Mouse (Mus musculus): ENCODE data around the gene Nat9.

Nat9 gene

DNA sequence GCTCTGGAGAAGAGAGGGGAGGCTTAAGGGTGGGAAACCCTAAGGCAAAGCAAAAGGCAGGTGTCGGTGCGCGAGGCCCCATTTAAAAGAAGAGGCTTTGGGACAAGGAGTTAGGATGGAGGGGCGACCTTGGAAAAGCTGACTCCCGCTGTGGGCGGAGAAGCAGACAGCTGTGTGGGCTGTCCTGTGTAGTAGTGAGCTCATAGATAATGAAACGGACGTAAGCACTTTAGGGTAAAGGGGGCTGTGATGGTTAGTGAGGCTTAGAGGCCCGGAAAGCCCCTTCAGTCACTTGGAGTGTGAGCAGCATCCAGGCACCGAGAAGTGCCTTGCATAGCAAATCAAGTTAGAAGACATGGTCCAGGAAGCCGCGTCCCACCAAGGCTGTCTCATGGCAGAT is at the start of gene Nat9:
Nat9 (minus strand) TSS at position 167 of the 400 bp plus-strand sequence.
- in situ Hi-C loops (cut with MboI; ENCODE audit: low pct_unique_long_range_greater_than_20kb in 1 of 2, low sequenced_read_pairs in 2 of 2, unreplicated experiment in 1 of 2): no loop called here

DNA sequence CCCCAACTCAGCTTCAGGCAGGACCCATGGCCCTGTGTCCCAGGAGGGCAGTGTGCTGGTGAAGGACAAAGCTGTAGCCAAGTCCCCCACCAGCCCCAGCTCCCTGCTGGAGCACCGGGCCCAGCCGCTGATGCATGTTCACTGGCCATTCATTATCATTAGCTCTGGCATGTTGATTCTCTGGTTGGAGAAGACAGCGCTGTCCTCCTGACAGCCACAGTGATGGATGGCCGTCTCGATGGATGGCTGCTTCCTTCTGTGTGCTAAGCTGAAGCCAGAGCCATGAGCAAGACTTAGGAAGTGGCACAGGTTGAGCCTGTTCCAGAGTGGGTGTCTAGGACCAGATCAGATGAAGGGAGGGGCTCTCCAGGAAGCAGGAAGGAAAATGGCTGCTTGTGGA is 48.9 kb upstream of the Nat9 start:
- in situ Hi-C loops (cut with MboI; ENCODE audit: low pct_unique_long_range_greater_than_20kb in 1 of 2, low sequenced_read_pairs in 2 of 2, unreplicated experiment in 1 of 2): no loop called here

DNA sequence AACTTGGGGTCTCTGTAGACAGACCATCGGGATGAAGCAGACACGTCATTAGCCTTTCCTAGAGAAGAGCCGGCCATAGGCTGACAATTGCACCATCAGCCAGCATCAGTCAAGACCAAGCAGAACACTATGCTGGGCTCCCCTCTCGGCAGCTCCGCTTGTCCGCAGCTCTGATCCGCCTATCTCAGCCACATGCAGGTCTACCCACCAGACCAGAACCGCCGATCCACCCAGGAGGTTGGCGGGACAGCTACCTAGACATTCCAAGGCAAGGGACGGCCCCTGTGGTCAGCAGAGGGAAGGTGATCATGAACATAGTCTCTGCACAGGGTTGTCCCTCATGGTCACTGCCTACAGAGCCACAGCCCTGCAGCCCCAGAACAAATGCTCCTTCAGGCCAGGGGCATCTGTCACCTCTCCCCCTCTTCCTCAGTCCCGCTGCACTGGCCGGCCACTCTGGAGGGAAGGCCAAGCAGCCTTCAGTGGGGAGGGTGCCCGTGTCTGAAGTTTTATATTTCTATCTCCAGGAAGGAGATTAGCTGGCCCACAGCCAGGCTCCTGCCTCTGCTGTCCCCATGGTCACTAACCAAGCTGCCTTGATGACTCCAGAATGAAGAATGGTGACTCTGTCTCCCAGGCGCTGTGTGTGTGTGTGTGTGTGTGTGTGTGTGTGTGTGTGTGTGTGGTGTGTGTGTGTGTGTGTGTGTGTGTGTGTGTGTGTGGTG is 46.8 kb upstream of the Nat9 start:
- in situ Hi-C loops (cut with MboI; ENCODE audit: low pct_unique_long_range_greater_than_20kb in 1 of 2, low sequenced_read_pairs in 2 of 2, unreplicated experiment in 1 of 2): no loop called here

DNA sequence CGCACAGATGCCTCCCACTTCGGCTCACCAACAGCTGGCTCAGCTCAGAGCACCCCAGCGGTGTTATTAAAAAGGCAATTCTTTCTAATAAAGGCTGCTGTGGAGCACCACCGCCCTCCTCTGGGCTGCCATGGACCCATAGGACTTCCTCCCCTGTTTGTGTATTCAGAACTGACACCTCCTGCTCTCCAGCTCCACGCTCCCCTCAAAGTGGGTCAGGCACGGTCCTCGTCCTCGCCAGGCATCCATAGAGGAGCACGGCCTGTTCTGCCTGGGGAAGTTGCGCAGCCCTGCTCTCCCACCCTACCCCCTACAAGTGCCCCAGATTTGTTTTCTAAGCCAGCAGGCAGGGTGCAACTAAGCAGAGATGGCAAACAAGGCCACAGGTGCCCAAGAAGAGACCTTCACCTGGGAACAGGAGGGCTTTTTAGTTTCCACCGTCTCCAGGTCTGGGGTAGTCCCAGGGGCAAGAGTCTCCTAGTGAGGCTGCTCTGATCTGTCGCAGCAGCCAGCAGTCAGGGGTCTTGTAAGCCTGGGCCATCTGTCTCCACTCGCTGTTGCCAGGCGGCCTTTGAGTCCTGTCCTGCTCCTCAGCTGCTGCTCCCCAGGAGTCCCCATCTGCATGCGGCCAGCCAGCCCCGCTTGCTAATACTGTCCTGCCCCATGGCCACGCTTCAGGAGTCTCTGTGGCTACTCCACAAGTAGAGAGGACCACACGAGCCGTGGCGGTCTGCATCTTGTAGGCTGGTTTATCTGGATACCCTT is 46.0 kb upstream of the Nat9 start:
- in situ Hi-C loops (cut with MboI; ENCODE audit: low pct_unique_long_range_greater_than_20kb in 1 of 2, low sequenced_read_pairs in 2 of 2, unreplicated experiment in 1 of 2): no loop called here

DNA sequence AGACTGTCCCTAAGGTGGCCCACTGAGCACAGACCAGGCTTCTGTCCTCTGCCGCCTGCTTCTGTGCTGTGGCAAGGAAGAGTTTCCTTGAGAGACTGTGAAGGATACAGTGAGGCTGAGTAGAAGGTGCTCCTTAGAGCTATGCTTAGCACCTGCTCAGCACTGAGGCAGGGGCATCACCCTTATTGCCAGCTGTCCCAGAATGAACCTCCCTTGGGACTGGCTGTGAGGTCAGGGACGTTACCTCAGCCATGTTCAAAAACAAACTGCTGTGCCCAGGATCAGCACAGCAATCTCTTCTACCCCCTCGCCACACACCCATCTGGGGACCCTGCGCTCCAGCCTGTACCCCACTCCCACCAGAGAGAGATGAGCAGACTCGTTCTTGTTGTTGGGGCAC is 45.2 kb upstream of the Nat9 start:
- in situ Hi-C loops (cut with MboI; ENCODE audit: low pct_unique_long_range_greater_than_20kb in 1 of 2, low sequenced_read_pairs in 2 of 2, unreplicated experiment in 1 of 2): no loop called here

DNA sequence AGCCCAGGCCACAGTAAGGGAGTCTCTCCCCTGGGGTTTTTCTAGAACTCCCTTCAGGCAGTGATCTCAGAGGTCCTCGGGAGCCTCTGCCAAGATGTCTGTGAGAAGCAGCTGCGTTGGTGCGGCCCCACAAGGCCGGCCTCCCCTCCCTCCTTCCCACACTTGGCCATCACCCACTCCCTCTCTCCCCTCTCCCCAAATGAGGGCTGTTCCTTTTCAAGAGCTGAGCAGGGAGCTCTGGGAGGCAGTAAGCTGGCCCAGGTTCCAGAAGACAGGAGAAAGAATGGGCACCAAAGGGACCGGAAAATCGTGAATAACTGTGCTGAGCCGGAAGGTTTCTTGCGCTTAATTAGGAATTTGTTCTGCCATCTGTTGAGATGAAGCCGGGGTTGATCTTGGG is 44.3 kb upstream of the Nat9 start:
- in situ Hi-C loops (cut with MboI; ENCODE audit: low pct_unique_long_range_greater_than_20kb in 1 of 2, low sequenced_read_pairs in 2 of 2, unreplicated experiment in 1 of 2): no loop called here

DNA sequence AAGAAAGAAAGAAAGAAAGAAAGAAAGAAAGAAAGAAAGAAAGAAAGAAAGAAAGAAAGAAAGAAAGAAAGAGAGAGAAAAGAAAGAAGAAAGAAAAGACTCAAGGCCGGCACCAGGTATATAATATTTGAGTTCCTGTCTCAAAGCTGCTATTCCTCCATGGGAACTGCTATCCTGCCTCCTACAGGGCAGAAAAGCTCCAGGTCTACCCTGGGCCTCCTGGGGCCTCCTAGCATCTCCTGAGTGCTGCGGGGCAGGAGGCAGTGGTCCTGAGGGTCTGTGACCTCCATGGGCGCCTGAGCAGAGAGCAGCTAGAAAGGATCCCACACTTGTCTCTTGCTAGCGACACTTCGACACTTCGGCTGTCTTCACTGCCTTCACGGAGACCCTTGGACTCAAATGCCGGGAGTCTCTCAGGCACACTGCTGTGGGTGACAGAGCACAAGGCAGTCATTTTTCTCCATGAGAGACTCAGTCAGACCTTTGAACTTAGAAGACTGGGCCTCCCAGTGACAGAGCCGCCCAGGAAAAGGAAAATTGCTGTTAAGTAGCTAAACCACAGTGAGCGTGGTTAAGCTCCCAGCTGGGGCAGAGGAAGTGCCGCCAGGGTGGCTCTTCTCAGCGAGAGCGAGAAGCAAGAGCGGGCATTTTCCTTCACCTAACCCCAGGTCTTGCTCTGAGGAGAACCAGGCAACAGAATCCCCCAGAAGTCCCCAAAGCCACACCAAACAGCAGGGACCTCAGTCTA is 43.7 kb upstream of the Nat9 start:
- in situ Hi-C loops (cut with MboI; ENCODE audit: low pct_unique_long_range_greater_than_20kb in 1 of 2, low sequenced_read_pairs in 2 of 2, unreplicated experiment in 1 of 2): no loop called here

DNA sequence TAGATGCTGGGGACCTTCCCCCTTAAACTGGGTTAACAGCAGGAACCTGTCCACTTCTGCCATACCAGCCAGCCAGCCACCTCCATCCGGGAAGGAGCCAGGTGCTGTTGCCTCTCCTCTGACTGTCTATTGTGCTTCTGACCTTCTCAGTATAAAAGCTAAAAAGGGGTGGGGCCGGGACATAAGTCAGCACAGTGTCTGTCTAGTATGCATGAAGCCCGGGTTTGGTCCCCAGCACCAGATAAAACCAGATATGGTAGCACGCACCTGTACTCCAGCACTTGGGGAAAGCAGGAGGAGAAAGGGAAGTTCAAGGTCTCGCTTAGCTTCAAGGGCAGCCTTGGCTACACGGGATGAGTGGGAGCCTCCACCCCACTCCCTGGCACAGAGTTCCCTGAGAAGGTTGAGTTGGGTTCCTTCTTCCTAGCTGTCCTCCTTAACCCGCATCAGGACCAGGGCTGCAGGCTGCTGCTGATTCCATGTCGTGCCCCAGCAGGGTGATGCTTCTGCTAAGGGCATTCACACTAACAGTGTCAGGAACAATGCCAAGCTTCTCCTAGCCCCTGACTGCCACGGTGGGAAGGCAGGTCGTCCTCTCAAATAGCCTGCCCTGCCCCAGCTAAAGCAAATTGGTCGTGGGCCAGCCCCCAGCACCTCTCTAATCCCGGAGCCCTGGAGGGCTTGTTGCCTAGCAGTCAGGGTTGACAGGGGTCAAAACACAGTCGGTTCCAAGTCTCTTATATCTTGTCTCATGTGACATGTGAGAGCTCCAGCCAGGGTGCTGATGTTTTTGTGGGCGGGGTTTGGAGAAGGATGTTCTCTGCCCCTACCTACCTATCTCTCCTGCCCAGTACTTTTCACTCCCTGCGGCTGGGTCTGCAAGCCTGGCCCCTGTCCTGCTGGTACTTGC is 41.6 kb upstream of the Nat9 start:
- in situ Hi-C loops (cut with MboI; ENCODE audit: low pct_unique_long_range_greater_than_20kb in 1 of 2, low sequenced_read_pairs in 2 of 2, unreplicated experiment in 1 of 2): no loop called here

DNA sequence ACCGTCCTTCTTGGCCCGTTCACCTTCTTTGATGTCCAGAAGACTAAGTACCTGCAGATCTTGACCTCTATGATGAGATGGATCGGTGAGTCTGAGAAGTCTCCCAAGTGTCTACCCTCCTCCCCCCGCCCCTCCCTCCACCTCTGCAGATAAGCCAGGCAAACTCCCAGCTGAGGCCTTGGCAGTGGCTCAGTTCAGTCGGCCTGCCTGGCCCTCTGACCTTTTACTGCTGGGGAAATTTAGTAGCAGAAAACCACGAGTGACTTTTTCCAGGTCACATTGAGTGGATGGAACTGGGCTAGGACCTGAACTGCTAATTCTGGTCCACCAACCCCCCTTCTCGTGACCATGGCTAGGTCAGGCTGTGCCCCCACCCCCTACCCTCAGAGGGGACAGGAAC is 40.8 kb upstream of the Nat9 start:
- in situ Hi-C loops (cut with MboI; ENCODE audit: low pct_unique_long_range_greater_than_20kb in 1 of 2, low sequenced_read_pairs in 2 of 2, unreplicated experiment in 1 of 2): no loop called here

DNA sequence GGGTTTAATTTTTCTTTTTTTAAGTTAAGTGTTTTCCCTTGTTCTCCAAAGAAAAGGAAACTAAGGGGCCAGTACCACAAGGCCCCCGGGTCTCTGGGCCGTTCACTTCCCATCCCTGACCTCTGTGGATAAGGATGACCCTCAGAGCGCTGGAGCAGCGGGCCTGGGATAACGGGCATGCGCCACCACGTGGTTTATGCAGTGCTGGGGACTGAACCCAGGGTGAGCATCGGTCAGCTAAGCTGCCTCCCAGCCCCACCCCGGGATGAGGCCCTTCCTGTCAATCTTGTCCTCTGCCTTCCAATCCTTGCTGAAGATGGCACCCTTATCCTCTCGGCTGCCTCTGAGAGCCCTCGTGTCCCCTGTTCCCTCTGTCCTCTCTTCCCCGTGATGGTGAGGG is 40.0 kb upstream of the Nat9 start:
- in situ Hi-C loops (cut with MboI; ENCODE audit: low pct_unique_long_range_greater_than_20kb in 1 of 2, low sequenced_read_pairs in 2 of 2, unreplicated experiment in 1 of 2): no loop called here

DNA sequence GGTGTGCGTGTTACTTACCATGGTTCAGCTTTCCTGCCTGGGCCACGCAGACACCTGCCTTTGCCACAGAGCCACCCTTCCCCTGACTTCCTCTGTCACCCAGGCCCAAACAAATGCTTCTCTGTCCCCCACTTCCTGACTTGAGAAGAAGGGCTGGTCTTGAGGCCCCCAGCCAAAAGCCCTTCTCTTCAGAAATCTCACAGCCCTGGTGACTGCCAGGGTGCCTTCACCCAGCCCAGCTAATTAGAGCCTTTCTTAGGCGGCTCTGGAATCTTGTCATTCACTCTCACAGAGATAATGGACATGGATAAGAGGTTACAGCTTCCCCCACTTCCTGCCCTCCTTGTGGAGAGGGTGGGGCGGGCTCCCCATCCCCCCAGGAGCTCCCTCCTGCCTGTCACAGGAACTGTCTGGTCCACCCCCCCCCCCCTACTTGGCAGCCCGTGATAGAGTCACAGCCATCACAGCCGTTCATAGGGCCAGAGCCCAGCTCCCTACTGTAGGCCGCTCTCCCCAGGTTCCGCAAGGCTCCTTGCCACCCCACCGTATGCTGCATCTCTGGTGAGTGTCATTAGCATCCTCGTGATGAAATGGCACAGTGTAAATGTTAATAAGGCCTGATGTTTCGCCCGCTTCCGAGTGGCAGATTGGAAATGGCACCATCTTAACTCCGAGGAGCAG is 39.3 kb upstream of the Nat9 start:
- in situ Hi-C loops (cut with MboI; ENCODE audit: low pct_unique_long_range_greater_than_20kb in 1 of 2, low sequenced_read_pairs in 2 of 2, unreplicated experiment in 1 of 2): no loop called here

DNA sequence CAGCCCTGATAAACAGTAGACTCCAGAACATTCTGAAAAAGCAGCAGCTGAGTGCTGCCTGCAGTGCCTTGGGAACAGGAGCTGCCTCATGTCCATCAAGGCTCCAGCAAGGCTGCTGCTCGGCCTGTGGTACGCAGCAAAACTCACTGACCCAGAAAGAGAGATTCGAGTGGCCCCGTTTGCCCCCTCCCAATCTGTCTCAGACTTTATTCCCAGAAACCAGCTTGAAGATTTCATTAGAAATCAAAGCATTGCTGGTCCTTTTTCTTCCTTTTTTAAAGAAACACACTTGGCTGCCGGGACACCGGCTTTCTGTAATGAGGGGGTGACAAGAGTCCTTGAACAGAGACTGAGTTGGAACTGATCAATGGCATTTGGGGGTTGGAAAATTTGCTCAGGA is 37.6 kb upstream of the Nat9 start:
- in situ Hi-C loops (cut with MboI; ENCODE audit: low pct_unique_long_range_greater_than_20kb in 1 of 2, low sequenced_read_pairs in 2 of 2, unreplicated experiment in 1 of 2): no loop called here

DNA sequence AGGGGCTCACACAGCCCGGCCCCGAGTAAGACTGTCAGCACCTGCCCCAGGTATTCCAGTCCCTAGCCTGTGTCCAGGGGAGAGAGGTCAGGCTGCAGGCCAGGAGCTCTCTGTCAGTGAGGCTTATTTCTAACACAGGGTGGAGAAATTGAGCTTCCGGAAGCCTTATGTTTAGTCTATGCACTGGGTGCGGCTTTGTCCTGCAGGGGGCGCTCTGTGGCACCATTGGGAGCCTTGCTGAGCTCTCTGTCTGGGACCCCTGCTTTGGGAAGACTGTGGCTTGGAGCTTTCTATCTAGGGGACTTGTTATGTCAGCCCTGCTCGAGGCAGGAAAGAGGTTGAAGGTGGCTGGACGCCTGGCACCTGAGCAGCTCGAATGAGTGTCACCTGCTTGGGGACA is 37.2 kb upstream of the Nat9 start:
- in situ Hi-C loops (cut with MboI; ENCODE audit: low pct_unique_long_range_greater_than_20kb in 1 of 2, low sequenced_read_pairs in 2 of 2, unreplicated experiment in 1 of 2): no loop called here

DNA sequence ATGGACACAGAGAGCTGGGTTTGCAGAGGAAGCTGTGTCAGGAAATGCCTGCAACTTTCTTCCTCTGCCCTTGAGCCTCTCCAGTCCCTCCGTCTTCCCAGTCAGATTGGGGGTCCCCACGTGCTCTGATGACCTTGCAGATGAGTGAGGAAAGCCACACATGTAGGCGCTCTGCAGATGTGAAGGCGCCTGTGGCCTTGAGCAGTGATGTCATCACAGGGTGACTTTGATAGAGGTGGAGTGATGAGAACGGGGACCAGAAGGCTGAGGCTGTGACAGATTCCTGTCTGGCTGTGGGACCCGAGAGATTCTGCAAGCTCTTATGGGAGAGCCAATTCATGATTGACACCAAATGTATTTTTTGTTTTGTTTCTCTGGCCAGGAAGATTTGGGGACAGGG is 36.2 kb upstream of the Nat9 start:
- in situ Hi-C loops (cut with MboI; ENCODE audit: low pct_unique_long_range_greater_than_20kb in 1 of 2, low sequenced_read_pairs in 2 of 2, unreplicated experiment in 1 of 2): no loop called here

DNA sequence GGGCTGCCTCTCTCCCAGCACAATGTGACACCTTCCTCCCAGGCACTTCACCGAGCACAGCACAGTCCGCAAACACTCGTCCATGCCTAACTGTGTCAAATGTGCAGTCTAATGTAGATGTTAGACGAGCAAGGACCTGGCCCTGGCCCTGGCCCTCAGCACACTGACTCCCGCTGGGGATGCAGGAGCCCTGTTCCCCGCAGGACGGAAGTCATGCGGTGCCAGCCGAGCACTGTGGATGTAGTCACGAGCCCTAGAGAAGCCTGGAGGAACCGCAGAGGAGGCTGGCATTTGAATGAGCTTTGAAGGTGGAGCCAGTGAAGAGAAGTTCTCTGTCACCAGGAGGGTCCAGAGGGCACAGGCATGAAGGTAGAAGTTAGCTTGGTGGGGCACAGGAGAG is 35.8 kb upstream of the Nat9 start:
- in situ Hi-C loops (cut with MboI; ENCODE audit: low pct_unique_long_range_greater_than_20kb in 1 of 2, low sequenced_read_pairs in 2 of 2, unreplicated experiment in 1 of 2): no loop called here

DNA sequence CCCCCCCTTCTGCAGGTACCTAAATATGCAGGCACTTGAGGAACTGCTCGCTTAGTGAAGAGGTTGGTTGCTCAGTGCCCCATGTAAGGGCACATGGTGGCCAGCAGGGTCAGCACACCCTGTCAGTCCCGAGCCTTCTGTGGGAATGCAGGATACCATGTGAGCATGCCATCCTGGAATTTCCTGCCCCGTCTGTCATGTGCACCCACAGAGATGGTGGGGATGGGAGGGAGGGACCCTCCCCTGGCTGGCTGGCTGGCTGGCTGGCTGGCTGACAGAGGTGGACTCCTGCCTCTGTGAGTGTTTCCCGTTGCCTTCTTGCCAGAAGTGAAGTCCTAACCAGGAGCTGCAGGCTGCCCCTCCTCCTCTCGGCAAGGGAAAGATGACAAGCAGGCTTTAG is 34.9 kb upstream of the Nat9 start:
- in situ Hi-C loops (cut with MboI; ENCODE audit: low pct_unique_long_range_greater_than_20kb in 1 of 2, low sequenced_read_pairs in 2 of 2, unreplicated experiment in 1 of 2): no loop called here

DNA sequence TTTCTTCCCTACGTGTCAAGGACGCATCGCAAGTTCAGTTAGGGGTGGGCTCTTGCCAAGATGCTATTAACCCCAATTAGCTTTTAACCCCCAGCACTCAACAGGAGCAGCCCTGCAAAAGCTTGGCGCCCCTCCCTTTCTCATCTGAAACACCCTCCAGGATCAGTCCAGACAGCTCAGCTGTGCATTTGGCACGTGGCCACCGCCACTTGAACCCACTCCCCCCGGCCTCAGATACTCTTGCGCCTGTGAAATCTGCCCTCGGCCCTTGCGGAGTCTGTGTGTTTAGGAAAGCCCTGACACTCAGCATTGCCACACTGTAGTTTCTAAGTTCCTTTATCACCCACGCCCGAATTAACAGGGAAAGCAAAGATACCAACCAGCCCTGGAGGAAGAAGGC is 34.4 kb upstream of the Nat9 start:
- in situ Hi-C loops (cut with MboI; ENCODE audit: low pct_unique_long_range_greater_than_20kb in 1 of 2, low sequenced_read_pairs in 2 of 2, unreplicated experiment in 1 of 2): no loop called here

DNA sequence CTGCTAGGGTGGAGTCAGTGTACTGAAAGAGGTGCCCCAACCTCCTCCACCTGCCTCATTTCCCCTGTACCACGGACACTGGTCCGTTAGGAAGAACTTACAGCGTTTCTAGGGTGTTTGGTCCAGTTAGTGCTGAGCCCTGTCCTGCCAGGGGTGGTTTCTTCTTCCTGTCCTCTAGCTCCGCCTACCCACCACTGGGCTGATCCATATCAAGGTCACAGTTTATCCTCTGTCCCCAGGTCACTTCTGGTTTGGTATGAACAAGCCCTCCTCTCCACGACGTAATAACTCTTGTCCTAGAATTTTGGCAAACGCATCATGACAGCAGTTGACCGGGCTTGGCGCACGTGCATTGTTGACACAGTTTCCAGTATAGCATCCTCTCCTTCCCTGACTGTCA is 32.0 kb upstream of the Nat9 start:
- in situ Hi-C loops (cut with MboI; ENCODE audit: low pct_unique_long_range_greater_than_20kb in 1 of 2, low sequenced_read_pairs in 2 of 2, unreplicated experiment in 1 of 2): no loop called here

All from mouse embryonic stem cell (cell line).